Mouse (Mus musculus): ENCODE results near the gene Myo1b.

Myo1b gene

DNA sequence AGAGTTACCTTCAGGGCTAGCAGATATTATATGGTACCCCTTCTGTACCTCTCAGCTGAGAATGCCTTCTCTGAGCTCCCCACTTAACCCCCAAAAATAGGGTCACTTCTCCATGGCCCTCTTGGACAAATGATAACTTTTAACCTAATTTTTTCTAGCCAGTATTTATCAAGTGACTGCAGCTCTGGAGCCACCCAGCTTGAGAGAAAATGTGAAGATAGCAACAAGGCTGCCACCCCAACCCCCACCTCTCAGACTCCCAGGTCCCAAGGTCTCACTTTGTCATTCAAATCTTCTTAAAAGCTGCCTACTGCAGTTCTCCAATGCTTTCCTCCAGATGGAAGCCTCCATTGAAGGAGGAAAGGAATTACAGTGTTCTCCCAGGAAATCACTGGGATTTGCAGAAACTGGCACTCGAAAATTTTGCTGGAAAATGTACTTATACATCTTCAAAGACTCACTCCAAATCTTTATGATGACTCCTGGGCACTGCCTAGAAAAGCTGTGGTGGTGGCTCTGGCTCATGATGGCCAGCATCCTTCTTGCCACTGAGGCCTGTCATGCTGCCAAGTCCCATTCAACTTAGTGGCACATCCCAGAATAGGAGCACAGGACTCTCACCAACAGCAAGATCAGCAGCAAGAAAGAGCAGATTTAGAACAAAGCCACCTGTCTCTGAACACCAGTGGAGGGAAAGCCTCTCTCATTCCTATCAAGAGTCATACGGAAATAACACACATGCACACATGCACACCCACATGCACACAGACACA, 70.4 kb downstream of the Myo1b start:
- peak; percentile 23 to 65 for DNase-seq

DNA sequence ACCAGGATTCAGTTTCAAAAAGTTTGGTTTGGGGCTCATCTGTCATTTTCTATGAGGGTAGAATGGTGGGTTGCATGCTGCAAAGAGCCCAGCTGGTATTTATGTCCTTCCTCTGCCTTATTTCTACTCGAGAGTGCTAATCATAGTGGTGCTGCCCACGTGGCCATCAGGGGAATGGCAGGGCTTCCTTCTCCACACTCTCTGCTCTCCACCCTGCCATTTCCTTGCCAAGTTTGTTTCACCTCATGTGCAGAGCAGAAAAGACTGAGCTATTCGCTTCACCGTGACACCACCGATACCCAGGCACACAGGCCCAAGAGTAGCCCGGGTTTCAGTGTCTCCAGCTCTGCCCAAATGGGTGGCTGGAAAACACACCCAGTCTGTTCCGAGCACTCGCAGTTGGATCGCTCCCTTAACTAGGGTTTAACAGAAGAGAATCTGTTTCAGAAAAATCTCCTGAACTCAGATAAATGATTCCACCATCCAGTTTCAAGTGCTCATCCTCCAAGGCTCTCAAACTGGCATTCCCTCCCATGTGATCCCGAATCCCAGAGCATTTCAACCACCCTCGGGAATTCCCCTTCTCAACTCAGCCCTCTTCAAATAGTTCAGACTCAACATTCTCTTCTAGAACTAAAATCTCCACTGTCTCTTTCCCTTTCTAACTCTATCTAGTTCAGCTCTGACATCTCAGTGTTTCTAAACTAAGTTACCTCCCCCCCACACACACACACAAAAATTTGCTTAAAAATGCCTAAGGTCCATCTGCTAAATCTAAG, 77.8 kb downstream of the Myo1b start:
- no peak for DNase-seq

DNA sequence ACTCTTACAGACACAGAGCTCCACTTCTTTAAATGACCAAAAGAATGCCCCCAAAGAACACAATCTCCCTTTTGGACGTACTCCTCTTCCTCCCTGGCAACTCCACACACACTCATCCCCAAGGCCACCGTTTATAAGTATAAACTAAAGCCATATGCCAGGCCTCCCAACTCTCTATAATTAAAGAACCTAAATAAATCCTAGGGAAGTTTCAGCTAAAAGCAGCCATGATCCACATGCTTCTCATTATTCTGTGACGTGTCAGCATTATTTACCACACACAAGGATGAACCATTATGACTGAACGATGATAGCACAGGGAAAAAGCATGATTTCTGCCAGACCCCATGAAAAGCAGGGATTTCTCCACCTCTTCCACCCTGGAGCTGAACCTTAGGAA, 78.6 kb downstream of the Myo1b start:
- no peak for DNase-seq

DNA sequence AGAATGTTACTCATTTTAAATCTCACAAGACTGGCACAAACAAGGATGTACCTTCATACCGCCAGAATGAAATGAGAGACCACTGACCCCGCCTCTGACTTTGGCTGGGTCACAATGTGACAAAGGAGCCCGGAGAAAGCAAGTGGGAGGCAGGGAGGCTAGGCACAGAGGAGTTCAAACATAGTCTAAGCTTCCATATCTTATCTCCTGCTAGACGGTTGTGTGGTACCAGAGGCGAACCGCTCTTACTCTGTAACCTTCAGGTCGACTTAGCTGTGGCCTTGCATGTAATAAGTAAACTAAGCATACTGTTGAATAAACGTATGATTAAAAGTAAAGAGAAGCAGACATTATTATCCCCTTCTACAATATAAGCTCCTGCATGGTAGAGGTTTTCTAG, 80.1 kb downstream of the Myo1b start:
- DNase-seq: no peak

DNA sequence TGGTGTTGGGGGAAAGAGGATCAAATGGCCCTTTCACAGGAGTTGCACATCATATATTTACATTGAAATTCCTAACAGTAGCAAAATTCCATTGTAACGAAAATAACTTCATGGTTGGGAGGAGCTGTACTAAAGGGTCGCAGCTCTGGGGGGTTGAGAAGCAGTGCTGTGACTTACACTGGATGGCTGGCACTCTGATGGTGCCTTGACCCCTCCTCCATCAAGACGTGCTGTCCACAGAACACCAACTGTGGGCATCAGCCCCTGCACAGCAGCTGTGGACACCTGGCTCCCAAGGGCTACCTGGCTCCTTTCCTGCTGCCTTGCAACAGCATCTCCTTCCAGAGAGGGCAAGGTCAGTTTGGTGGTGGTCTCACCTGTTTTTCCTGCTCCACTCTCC, 81.8 kb downstream of the Myo1b start:
- no peak for DNase-seq

DNA sequence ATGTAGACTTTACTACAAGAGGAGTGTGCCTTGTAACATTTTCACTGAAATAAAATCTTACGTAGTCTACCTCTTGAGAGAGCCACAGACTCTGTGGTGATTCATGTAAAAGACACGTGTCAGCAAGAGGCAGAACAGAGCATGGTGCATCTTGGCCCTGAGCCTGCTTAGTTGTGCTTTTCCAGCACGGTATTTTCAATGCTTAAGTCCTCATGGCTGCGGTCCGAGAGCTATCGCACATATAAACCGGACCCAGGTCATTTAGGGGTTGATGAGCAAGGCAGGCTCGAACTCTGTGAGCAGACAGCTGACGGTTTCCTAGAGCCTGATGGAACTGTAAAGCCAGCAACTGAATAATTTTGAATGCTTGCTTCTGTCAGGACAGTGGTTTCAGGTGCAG, 86.5 kb downstream of the Myo1b start:
- DNase-seq: no peak

DNA sequence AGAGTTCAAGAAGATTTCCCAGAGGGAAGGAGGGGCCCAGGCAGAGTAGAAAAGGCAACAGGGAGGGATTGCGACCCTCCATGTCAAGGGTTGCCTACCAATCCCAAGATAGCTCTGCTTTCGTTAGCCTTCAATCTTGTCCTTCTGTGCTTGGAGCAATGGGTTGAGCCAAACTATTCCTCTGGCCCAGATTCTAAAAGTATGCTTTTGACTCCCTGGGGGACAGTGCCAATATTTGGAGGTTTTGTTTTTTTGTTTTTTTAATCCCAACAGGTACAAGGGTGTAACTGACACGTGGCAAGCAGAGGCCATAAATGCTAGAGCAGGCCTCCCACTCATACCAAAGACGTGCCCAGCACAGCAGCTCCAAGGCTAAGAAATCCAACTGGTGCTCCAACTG, 93.3 kb downstream of the Myo1b start:
- DNase-seq: no peak

DNA sequence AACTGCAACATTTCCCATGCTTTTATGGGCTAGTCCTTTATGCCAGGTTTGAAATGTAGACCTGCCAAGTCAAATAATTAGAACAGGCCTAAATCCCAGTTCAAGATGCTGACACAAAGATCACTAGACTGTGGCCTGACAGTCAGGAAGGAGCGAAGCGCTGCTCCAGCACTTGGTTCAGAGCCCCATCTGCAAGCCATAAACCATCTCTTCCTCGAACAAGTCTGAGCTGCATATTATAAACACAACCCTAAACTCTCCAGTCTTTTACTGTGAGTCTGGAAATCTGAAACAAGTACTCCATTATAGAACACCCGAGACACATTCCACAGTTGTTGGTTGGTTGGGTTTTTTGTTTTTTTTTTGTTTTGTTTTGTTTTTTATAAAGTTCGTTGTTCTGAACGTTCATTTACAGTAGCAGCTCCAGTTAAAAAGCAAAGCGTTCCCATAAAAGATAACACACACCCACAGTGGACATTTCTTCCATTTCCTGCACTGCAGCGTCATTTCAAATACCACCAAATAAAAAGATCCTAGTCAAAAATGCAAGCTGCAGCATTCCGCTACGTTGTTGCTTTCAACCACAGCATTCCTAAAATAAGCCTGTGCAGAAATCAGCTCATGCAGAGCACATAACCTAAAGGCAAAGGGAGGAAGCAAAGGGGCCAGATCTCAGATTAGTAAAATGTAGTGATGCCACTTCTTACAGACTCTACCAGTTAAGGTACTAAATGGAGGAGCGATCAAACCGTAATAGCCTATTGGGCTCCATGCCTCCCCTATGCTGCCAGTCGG, 94.0 kb downstream of the Myo1b start:
- DNase-seq: no peak

DNA sequence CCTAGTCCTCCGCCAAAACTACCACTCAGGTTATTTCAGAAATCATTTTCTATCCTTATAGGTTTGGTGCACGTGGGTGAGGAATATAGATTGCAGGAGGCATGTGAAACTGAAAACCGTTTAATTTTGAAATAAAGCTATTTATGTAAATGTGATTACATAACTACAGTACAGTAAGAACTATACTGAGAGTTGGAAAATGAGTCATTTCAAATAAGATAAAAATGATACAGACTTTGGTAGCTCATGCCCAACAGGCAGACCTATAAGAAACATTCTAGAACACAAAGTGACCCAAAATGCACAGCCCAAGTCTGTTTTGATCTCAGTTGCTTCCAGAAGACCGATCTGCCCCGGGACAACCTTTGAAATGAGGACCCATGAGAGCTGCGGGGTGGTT, 95.4 kb downstream of the Myo1b start:
- no peak for DNase-seq

DNA sequence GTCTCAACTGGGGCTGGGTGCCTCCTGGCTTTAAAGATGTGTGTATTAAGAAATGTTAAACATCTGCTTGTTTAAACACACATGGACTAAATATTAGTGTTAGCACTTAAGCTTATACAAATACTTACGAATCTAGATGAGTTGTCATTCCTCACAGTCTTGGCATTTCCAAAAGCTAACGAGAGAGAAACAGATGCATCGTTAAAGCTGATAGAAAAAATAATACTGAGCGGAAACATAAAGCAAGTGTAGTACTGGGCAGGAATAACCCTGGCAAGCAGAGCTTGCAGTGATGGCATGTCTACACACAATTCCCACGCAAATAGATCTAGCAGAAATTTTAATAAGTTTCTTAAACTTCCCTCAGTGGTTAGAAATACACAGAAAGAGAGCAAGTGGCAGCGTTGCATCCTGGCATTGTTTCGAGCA, 95.8 kb downstream of the Myo1b start:
- DNase-seq: no peak

DNA sequence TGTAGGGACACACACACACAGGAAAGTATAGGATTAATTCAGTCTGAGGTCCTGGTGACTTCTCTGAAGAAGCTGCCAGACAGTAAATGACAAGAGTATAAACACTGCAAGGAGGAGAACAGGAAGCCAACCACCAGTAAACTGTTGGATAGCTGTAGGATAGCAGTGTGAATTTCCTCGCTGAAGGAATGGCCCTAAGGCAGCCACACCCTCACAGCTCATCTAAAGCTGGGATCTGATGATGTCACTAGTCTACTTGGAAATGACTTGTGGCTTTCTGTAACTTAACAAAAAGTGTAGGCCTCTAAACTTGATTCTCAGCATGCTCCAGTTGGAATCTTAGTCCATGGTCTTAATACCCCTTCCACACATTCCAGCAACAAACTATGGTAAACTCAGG, 100.2 kb downstream of the Myo1b start:
- no peak for DNase-seq

DNA sequence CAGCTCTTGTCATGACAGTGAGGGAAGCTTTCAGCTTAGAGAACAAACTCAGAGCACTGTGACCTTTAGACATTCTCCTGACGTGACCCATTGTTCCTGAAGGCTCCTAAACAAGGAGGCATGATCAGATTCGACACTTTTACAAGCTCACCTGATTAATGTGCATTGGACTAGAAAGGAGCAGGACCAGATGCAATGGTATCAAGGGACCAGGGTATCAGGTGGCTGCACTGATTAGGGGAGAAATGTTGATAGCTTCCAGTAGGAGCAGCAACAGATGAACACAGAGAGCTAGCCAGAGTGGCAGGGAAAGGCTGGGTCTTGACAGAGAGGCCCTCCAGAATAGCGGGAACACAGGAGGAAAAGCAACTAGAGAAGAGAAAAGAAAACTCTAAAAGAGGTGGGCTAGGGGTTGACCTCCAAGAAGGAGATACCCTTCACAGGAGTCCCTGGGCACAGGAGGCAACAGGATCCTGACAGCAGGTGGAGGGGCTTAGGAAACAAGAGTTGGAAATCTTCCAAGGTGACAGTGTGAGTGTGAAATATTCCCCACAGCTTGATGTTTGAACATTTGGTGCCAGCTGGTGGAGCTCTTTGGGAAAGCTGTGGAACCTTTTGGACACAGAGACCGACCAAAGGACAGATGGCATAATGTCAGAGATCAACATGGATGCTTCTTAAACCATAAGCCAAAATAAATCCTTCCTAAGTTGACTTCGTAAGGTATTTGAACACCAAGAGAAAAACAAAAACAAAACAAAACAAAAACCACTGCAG, 100.8 kb downstream of the Myo1b start:
- peak; percentile 22 to 24 for DNase-seq

DNA sequence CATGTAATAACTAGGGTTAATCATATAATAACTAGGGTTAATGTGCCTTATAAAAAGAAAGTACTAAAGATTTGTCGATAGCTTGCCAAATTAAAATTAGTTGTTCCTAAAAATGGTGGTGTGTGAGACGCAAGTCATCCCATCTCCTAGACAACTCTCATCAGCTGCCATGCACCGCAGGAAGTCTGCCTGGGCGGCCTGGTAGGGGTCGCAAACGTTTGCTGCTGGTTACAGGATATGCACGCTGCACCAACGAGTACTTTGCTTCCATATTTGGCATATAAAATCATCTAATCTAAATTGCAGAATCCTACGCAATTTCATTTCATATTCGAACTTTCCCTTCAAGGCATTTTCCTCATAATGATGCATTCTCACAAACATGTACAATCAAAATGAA, 107.0 kb downstream of the Myo1b start:
- no peak for DNase-seq

DNA sequence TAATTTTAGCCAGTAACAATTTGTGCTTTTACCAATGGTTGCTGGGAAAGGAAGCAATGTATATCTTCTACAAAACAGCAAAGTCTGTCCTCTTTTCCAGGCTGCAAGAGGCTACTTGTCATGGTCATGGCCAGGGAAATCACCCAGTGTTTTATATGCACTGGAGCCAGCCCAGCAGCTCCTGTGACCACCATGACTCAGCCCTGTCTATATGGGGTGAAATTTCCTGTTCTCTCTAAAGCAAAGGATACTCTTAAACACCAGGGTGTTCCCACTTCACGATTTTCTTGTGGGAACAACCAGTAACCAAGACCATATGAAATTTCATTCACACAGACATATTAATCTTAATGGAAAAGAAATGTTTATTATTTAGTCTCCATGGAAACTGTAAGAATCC, 107.6 kb downstream of the Myo1b start:
- no peak for DNase-seq

DNA sequence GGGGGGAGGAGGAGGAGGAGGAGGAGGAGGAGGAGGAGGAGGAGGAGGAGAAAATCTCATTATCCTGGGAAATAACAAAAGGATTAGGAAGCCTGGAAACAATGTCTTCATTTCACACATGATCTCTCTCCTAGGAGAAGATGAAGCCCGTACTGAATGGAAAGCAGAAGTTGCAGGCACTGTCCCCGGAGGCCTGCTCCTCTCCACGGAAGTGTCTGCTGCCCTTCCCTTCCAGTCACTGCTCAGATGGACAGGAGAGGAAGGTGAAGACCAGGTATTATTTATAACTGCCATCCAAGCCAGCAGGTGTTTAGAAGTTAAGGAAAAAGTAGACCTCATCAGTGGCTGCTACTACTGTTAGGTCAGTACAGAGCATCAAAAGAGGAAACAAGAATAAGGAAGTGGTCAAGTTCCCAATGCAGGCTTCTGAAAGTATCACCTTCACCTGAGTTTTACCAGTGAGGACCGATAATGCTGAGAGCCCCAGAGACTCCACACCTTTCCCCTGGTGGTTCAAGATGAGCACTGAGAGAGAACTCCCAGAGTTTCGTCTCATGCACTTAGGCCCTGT, 110.7 kb downstream of the Myo1b start:
- DNase-seq: no peak

DNA sequence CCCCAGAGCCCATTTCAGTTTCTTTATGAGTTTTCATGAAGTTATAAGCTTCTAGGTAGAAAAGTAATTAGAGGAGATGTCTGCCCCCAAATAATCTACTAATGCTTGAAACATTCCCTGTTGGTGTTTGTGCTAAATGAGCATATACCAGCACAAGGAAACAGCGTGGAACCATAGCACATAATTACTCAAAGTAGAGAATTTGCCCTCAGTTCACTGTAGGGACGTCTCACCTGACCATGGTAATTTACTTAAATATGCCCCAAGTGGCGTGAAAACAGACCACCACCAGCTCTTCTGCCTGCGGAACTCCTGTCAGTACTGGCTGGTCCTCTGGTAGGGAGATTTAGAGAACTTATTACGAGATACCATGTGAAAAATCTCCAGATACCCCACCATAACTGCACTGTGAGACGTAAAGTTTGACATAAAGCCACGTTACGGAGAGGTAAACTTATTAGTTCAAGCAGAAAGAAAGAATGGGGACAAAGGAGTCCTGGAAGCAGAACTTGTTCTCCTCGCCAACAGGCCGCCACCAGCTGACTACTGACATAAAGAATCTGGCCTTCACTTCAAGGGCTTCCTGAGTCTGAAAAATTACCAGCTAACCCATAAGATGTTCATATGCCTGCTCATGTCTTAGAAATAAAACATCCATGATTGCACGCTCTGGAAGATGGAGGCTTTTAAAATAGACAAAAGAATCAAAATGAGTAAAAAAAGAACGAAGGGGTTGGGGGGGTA, 111.4 kb downstream of the Myo1b start:
- no peak for DNase-seq

DNA sequence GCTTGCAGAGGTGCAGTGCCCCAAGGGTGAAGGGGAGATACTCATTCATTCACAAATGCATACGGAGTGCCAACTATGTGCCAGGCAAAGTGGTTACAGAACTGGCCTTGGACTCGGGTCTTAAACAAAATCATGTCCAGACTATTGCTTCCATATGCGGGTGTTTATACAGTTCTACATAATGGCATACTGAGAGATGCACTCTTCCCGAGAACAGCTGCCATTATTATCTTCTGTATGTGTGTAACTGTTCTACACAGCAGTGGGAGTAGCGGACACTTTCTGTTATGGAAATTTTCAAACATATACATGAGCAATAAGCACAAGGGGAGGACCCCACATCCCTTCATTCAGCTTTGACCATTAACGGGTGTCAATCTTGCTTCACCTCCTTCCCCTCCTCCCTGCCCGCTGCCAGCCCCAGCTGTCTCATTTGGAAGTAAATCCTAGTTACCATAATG, 117.8 kb downstream of the Myo1b start:
- no peak for DNase-seq

DNA sequence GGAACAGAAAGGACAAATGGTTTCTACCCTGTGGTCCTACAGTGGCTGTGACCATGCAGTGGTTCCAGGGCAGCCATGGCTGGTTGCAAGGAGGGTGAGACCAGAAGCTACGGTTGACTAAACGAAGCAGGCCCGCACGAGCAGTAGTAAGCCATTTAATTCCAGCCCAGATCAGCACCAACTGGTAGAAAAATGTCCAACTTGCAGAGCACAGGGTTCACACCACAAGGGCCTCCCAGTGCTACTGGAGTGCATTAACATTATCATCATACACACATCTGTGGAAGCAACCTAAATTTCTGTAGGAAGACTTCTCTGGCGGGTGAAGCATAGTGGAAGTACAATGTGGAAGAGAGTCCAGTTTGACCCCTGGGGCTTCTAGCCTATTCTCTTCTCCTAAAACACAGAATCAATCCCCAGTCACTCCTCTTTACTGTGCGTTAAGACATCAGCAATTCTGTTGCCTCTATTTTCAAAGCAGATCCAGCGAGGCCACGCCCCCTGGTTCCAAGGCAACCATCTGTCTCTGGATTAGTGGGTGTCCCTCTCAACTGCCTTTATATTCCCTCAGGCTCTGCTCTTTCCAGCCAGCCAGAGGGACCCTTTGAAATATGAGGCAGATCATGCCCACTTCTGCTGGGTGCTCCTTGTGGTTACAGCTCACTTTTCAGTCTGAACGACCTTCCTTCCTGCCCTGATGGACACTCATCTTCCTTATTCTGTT, 120.1 kb downstream of the Myo1b start:
- no peak for DNase-seq

DNA sequence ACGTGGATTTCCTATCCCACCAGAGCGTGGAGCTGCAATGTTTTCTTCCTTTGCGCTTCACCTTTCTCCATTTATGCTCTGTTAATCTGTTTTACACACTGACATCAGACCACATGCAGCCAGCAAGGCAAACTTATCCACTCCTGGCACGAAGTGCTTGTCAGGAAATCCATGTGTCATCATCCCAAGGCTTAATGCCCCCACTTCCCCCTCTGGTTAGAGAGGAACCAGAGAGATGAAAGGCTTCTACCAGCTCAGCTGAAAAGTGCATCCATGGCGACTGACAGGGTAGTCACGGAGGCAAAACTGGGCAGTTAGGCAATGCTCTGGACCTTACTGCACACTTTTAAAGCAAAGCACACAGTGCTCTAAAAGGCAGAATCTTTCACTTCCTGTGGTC, 126.6 kb downstream of the Myo1b start:
- no peak for DNase-seq

DNA sequence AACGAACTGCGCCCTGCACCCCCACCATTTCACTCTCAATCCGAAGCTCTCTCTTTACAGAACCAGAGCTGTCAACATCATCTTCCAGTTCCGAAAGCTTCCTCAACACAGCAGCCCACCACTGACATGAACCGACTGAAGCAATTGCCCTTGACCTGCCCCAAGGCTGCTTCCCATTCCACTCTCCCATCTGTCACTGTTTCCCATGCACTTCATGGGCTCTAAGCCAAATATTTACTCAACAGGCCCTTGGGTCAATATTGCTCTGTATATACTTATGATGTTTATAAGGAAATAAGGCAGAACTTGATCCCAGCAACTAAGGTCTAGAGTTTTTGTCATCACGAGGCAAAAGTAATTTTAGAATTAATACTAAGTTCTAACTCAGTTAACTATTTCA, 133.8 kb downstream of the Myo1b start:
- DNase-seq: no peak

DNA sequence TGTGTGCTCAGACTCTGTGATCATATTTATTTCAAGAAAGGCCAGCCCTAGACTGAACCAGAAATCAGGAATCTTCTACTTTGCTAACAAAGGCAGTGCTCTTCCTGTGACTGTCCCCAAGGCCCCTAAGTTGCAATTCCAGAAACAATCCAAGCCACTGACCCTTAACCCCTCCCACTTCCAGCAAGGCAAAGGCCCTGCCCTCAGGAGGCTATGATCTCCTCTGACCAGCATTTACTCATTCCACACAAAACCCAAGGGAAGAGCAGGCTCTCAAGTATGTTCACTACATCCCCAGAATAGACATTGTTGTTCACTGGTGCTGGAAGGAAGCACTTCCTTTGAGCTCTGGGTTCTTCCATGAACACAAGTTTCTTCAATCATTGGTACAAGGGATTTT, 135.5 kb downstream of the Myo1b start:
- no peak for DNase-seq

Data from cerebellum, postnatal 25 days (tissue).